7 mouse cellular contexts compared by ENCODE assay signal in the genomic region with DNA sequence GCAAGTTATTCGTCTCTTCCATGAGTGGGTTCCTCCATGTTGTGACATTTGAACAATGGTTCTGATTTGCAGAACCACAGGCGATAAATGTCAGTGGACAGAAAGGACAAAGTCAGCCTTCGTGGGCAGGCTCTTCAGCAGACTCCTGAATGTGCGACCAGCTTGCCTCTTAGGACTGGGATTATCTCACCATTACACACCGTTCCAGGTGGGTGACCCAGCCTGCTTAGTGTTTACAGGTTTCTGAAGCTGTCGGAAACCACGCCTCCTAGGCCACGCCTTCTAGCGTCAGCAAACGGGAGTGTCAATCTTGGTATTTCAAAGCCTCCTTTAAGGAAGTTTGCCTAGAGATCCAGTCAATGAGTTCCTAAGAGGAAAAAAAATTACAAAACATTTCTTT. TPM values are rescaled to one million over a fixed set of nuclear protein-coding genes. Genes with fewer than 3 reads are reported as not detected.
DNase-seq lines count a peak whose midpoint lies in the region; ATAC-seq and TF ChIP-seq lines count a peak whose summit lies in the region.

No protein-coding gene starts in this region.

- 0 out of 2 replicates have a peak, but pooled peaks cover 2% of the 10 kb centered on the region for H3K36me3 ChIP-seq in forebrain, postnatal 0 days (ENCODE audit: insufficient read depth)
- H3K36me3 ChIP-seq in hindbrain, embryonic 12.5 days, result peaks cover 7% of the 10 kb centered on the region

- 2% methylated on average over 10 of the region's 10 CpGs for WGBS in forebrain, postnatal 0 days
- WGBS in hindbrain, embryonic 12.5 days, result 1% methylated on average over 10 of the region's 10 CpGs

- no peaks in the 10 kb centered on the region for H3K27me3 ChIP-seq in forebrain, postnatal 0 days (ENCODE audit: insufficient read depth, low read length)
- H3K27me3 ChIP-seq in hindbrain, embryonic 12.5 days, result peaks cover 5% of the 10 kb centered on the region; the same call in 1 of the 2 replicates

- H3K4me2 ChIP-seq in forebrain, postnatal 0 days (ENCODE audit: low read depth), result peak overlapping the region; percentile 68
- peak overlapping the region; percentile 81 for H3K4me2 ChIP-seq in hindbrain, embryonic 12.5 days (replicated peaks)

- H3K9ac ChIP-seq in forebrain, postnatal 0 days, result peak overlapping the region; percentile 99
- peak overlapping the region; percentile 95 for H3K9ac ChIP-seq in hindbrain, embryonic 12.5 days

- DNase-seq in R1 (ENCODE audit: low read depth, low spot score), result peak; percentile 94
- peak; percentile 47 for DNase-seq in cerebellum, adult 8-10 months
- DNase-seq in forebrain, postnatal 0 days, result peak; percentile 74
- DNase-seq in layer of hippocampus, postnatal 36 days, result peak; percentile 18 to 40
- peak; percentile 28 for DNase-seq in right cerebral cortex, postnatal 14 days

- peak overlapping the region; percentile 98 for H3K4me3 ChIP-seq in forebrain, postnatal 0 days (ENCODE audit: low read depth, low read length)
- H3K4me3 ChIP-seq in hindbrain, embryonic 12.5 days, result peak overlapping the region; percentile 86

- peak overlapping the region; percentile 95 for H3K27ac ChIP-seq in forebrain, postnatal 0 days (ENCODE audit: low read depth, low read length)
- peak overlapping the region; percentile 89 for H3K27ac ChIP-seq in hindbrain, embryonic 12.5 days

- peak; percentile 17; the same call in 1 of the 2 replicates for ATAC-seq in forebrain, postnatal 0 days
- ATAC-seq in hindbrain, embryonic 12.5 days (ENCODE audit: low FRiP score), result peak; percentile 21; the same call in 1 of the 2 replicates
- peak; percentile 63 for ATAC-seq in megakaryocyte, adult 5-6 weeks (ENCODE audit: poor library complexity, severe bottlenecking)

- H3K4me1 ChIP-seq in forebrain, postnatal 0 days (ENCODE audit: insufficient read depth), result 0 out of 2 replicates have a peak, but pooled peaks cover 14% of the 10 kb centered on the region
- H3K4me1 ChIP-seq in hindbrain, embryonic 12.5 days, result peaks cover 25% of the 10 kb centered on the region

- no peaks in the 10 kb centered on the region for H3K9me3 ChIP-seq in forebrain, postnatal 0 days (ENCODE audit: low read length)
- H3K9me3 ChIP-seq in hindbrain, embryonic 12.5 days (replicated peaks), result no peaks in the 10 kb centered on the region

- peak; percentile 16; the same call in 1 of the 2 replicates for TF ChIP-seq CTCF in forebrain, postnatal 0 days (IDR thresholded peaks at IDR 0.05; ENCODE audit: low read depth)

RNA-seq across cellular contexts. Expression of gene Slc25a51, which starts 0.7 kb away (rescaled TPM):
- total RNA-seq in forebrain, postnatal 0 days (2014; rRNA removed), result 94.6 and 128 TPM in 2 replicates
- 76.8 and 83.9 TPM in 2 replicates for polyA plus RNA-seq in forebrain, postnatal 0 days (2015; fragmentation: Nextera tagmentation; extraction: Ambion mirVana)
- polyA plus RNA-seq in hindbrain, embryonic 12.5 days (2016; fragmentation: Nextera tagmentation; extraction: Ambion mirVana), result 78.7 and 82.7 TPM in 2 replicates
- 100 to 1,000 TPM; 141 to 149 TPM for total RNA-seq in layer of hippocampus, postnatal 36 days (2021)
- total RNA-seq in megakaryocyte, adult 5-6 weeks (2015), result 29.2 and 29.3 TPM in 2 replicates
- total RNA-seq in megakaryocyte, adult 5-6 weeks (2017), result 21.5 and 26.1 TPM in 2 replicates

Comparison
In these comparisons a context has a peak if more than half of its experiments do, and no peak if none do; other contexts are left out.
1. Peak in every context shown above with its lines: DNase-seq, ATAC-seq, H3K4me3 ChIP-seq and H3K27ac ChIP-seq.
2. DNase-seq: peak in every context shown above with its lines; median percentile 94 in R1; 74 in forebrain, postnatal 0 days; 47 in cerebellum, adult 8-10 months; 29 in layer of hippocampus, postnatal 36 days; 28 in right cerebral cortex, postnatal 14 days.